Mouse (Mus musculus): Measurements from ENCODE around the gene Fam45a. TPM values are rescaled to one million over a fixed set of nuclear protein-coding genes. Genes with fewer than 3 reads are reported as not detected.

The Fam45a gene
- total and polyA plus RNA-seq, 3 experiments = 16.2 to 35.2 (median 24.4) TPM

DNA sequence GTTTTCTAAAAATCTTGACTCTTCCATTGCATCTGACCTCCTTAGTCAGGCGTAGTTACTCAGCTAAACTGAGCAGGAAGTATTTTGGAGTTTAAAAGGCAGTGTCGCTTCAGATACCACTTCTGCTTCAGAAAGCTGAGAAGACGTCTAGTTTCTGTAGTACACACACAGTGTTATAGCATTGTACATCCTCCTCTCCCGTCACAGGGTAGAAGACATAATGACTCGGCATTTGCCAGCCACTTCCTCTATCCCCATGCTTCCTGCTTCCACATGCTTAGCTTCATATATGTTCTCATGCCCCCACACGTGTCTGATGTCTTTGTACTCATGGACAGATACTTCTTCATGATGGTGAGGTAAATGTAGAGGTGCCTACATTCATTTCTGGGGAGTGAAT, 7.3 kb downstream of the Fam45a start:
- Histone ChIP-seq H3K4me3 (replicated peaks in 1 of 3; ENCODE audit: low read depth in 2 of 3, low read length in 2 of 3, poor library complexity in 1 of 3) (no peak overlapping the region), H3K36me3 (replicated peaks in 1 of 2; ENCODE audit: control insufficient read depth in 1 of 2, insufficient read depth in 1 of 2, low read length in 1 of 2) (peaks cover 42 to 78% of the 10 kb centered on the region in 2 experiments), H3K27me3 (replicated peaks) (no peaks in the 10 kb centered on the region), H3K9ac (ENCODE audit: insufficient read depth, low read depth) (no peak overlapping the region), H3K79me2 (replicated peaks; ENCODE audit: control insufficient read depth, extremely low read depth, insufficient read depth, poor library complexity, severe bottlenecking) (peaks cover 3% of the 10 kb centered on the region; the same call in 1 of the 2 replicates), H3K27ac (ENCODE audit: insufficient read depth, low read depth) (no peak overlapping the region), H3K9me3 (replicated peaks; ENCODE audit: low read length) (no peaks in the 10 kb centered on the region), H3K4me1 (ENCODE audit: control insufficient read depth in 1 of 2, insufficient read depth in 2 of 2) (peaks cover 3 to 15% of the 10 kb centered on the region in 2 experiments; a peak in 2 of 4 replicates), H3K4me2 (ENCODE audit: insufficient read depth, low read depth, poor library complexity, severe bottlenecking) (no peak overlapping the region)
- TF ChIP-seq SMC3 (IDR thresholded peaks at IDR 0.05; ENCODE audit: low read depth, low read length) (no peak), ZC3H11A (IDR thresholded peaks at IDR 0.05; ENCODE audit: low read depth, low read length) (no peak), SIN3A (IDR thresholded peaks at IDR 0.05; ENCODE audit: low read length) (no peak), MEF2A (IDR thresholded peaks at IDR 0.05; ENCODE audit: borderline replicate concordance, low read depth, low read length) (no peak), POLR2AphosphoS2 (IDR thresholded peaks at IDR 0.05; ENCODE audit: low read depth, low read length) (no peak), RAD21 (IDR thresholded peaks at IDR 0.05; ENCODE audit: low read depth, low read length) (no peak), CTCF (conservative IDR thresholded peaks at IDR 0.05 in 1 of 2, IDR thresholded peaks at IDR 0.05 in 1 of 2; ENCODE audit: low read depth in 2 of 2, low read length in 2 of 2) (no peak), MYC (IDR thresholded peaks at IDR 0.05; ENCODE audit: low read depth, low read length) (no peak), TCF12 (IDR thresholded peaks at IDR 0.05; ENCODE audit: low read depth, low read length) (no peak), MAZ (IDR thresholded peaks at IDR 0.05; ENCODE audit: low read depth, low read length) (no peak), BHLHE40 (IDR thresholded peaks at IDR 0.05; ENCODE audit: low read depth, low read length) (no peak), CHD2 (IDR thresholded peaks at IDR 0.05; ENCODE audit: low read length) (no peak), MAFK (IDR thresholded peaks at IDR 0.05; ENCODE audit: insufficient replicate concordance, low read length) (no peak), PAX5 (IDR thresholded peaks at IDR 0.05; ENCODE audit: low read length) (no peak), E2F4 (IDR thresholded peaks at IDR 0.05; ENCODE audit: insufficient replicate concordance, low read depth, low read length) (no peak)
- no peak for DNase-seq (ENCODE audit: extremely low read depth)
- dilution Hi-C loops (cut with MboI; ENCODE audit: extremely low pct_ligation_motif_present, extremely low pct_unique_long_range_greater_than_20kb, low sequenced_read_pairs) = no loop called here
- in situ Hi-C loops (cut with MboI; ENCODE audit: low pct_ligation_motif_present, low pct_unique_long_range_greater_than_20kb, low sequenced_read_pairs) = no loop called here

DNA sequence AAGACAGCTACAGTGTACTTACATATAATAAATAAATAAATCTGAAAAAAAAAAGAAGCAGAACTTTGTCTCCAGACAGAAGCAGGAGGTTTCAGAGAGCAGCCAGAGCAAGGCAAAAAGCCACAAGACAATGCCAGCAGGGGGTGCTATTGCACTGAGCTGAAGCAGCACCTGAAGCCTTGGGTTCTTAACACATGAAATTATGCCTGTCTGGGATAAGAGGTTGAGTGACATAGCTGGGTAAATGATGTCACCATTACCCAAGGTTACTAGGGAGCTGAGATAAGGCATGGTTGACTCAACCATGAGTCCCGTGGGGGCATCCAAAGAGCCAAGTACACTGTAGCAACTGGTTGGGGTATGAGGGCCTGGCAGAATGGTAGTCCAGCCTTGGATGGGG, 26.4 kb downstream of the Fam45a start:
- H3K27me3 ChIP-seq (replicated peaks) = no peaks in the 10 kb centered on the region
- no peak overlapping the region for H3K27ac ChIP-seq (ENCODE audit: insufficient read depth, low read depth)
- DNase-seq (ENCODE audit: extremely low read depth) = peak; percentile 85
- H3K9ac ChIP-seq (ENCODE audit: insufficient read depth, low read depth) = no peak overlapping the region
- no peak for TF ChIP-seq ZKSCAN1 (IDR thresholded peaks at IDR 0.05; ENCODE audit: borderline replicate concordance, low read depth, low read length)
- peak; percentile 21; the same call in 1 of the 2 replicates for TF ChIP-seq ELF1 (IDR thresholded peaks at IDR 0.05; ENCODE audit: low read depth, low read length)
- TF ChIP-seq JUND (conservative IDR thresholded peaks at IDR 0.05; ENCODE audit: low read depth, low read length) = 0 out of 2 replicates have a peak, but pooled peaks have one; percentile 30
- no peak for TF ChIP-seq SIN3A (IDR thresholded peaks at IDR 0.05; ENCODE audit: low read length)
- TF ChIP-seq UBTF (IDR thresholded peaks at IDR 0.05; ENCODE audit: low read depth, low read length) = no peak
- peak; percentile 89 for TF ChIP-seq SMC3 (IDR thresholded peaks at IDR 0.05; ENCODE audit: low read depth, low read length)
- TF ChIP-seq ZC3H11A (IDR thresholded peaks at IDR 0.05; ENCODE audit: low read depth, low read length) = peak; percentile 57
- peak; percentile 66 to 88 for TF ChIP-seq CTCF (conservative IDR thresholded peaks at IDR 0.05 in 1 of 2, IDR thresholded peaks at IDR 0.05 in 1 of 2; ENCODE audit: low read depth in 2 of 2, low read length in 2 of 2)
- TF ChIP-seq IRF4 (IDR thresholded peaks at IDR 0.05; ENCODE audit: low read depth, low read length) = peak; percentile 12; the same call in 1 of the 2 replicates
- peak; percentile 89 for TF ChIP-seq RAD21 (IDR thresholded peaks at IDR 0.05; ENCODE audit: low read depth, low read length)
- peak; percentile 46; the same call in 1 of the 2 replicates for TF ChIP-seq NELFE (IDR thresholded peaks at IDR 0.05; ENCODE audit: low read depth, low read length)
- 0 out of 2 replicates have a peak, but pooled peaks have one; percentile 22 for TF ChIP-seq JUN (IDR thresholded peaks at IDR 0.05; ENCODE audit: insufficient read depth, low read depth, low read length)
- no peak overlapping the region for H3K4me2 ChIP-seq (ENCODE audit: insufficient read depth, low read depth, poor library complexity, severe bottlenecking)
- no peaks in the 10 kb centered on the region for H3K79me2 ChIP-seq (replicated peaks; ENCODE audit: control insufficient read depth, extremely low read depth, insufficient read depth, poor library complexity, severe bottlenecking)
- no peaks in the 10 kb centered on the region; a peak in 1 of 4 replicates for H3K4me1 ChIP-seq (ENCODE audit: control insufficient read depth in 1 of 2, insufficient read depth in 2 of 2)
- H3K36me3 ChIP-seq (replicated peaks in 1 of 2; ENCODE audit: control insufficient read depth in 1 of 2, insufficient read depth in 1 of 2, low read length in 1 of 2) = peaks cover 53 to 88% of the 10 kb centered on the region in 2 experiments
- H3K9me3 ChIP-seq (replicated peaks; ENCODE audit: low read length) = no peaks in the 10 kb centered on the region
- dilution Hi-C loops (cut with MboI; ENCODE audit: extremely low pct_ligation_motif_present, extremely low pct_unique_long_range_greater_than_20kb, low sequenced_read_pairs) = no loop called here
- in situ Hi-C loops (cut with MboI; ENCODE audit: low pct_ligation_motif_present, low pct_unique_long_range_greater_than_20kb, low sequenced_read_pairs) = no loop called here
- H3K4me3 ChIP-seq (replicated peaks in 1 of 3; ENCODE audit: low read depth in 2 of 3, low read length in 2 of 3, poor library complexity in 1 of 3) = no peak overlapping the region

Measured in CH12.LX (cell line).